Mouse (Mus musculus): ENCODE results near the gene Ppp1r9b.
"Not testable (repeated sequence)": the region's sequence is repeated elsewhere in the genome, so short reads cannot be mapped to it uniquely, and the experiment has no call there.

The Ppp1r9b gene

GRCm38 (mm10) chr11:95000128-95000527 lies 9.3 kb downstream of the Ppp1r9b start:
- no peak for DNase-seq

GRCm38 (mm10) chr11:95000548-95000947 lies 9.7 kb downstream of the Ppp1r9b start:
- peak; percentile 70 to 82 for DNase-seq

GRCm38 (mm10) chr11:95001058-95001457 lies 10.2 kb downstream of the Ppp1r9b start:
- DNase-seq: peak; percentile 71 to 80

- DNase-seq: no peak
These were observed 10.9 kb downstream of the Ppp1r9b start for GRCm38 (mm10) chr11:95001584-95002347.

GRCm38 (mm10) chr11:95002705-95003104 lies 11.9 kb downstream of the Ppp1r9b start:
- DNase-seq: no peak

- DNase-seq: no peak
These were observed 13.5 kb downstream of the Ppp1r9b start for GRCm38 (mm10) chr11:95004136-95004936.

- no peak for DNase-seq
These were observed 14.0 kb downstream of the Ppp1r9b start for GRCm38 (mm10) chr11:95004937-95005198.

- DNase-seq: no peak
These were observed 15.2 kb downstream of the Ppp1r9b start for GRCm38 (mm10) chr11:95006038-95006437.

GRCm38 (mm10) chr11:95006525-95007219 lies 15.8 kb downstream of the Ppp1r9b start:
- DNase-seq: peak; percentile 83 to 92

GRCm38 (mm10) chr11:95007418-95007817 lies 16.6 kb downstream of the Ppp1r9b start:
- no peak for DNase-seq

GRCm38 (mm10) chr11:95008661-95009628 lies 18.1 kb downstream of the Ppp1r9b start:
- DNase-seq: no peak

GRCm38 (mm10) chr11:95009629-95010014 lies 18.8 kb downstream of the Ppp1r9b start, which contains the start of gene Samd14:
TSS of gene Samd14 (plus strand) at chr11:95009879.
- peak; percentile 34 to 73 for DNase-seq

- no peak for DNase-seq
These were observed 19.4 kb downstream of the Ppp1r9b start for GRCm38 (mm10) chr11:95010141-95010739.

GRCm38 (mm10) chr11:95010841-95011403 lies 20.1 kb downstream of the Ppp1r9b start:
- not testable (repeated sequence) for DNase-seq

GRCm38 (mm10) chr11:95011416-95011815 lies 20.6 kb downstream of the Ppp1r9b start:
- DNase-seq: no peak

GRCm38 (mm10) chr11:95012075-95012474 lies 21.2 kb downstream of the Ppp1r9b start:
- no peak for DNase-seq

GRCm38 (mm10) chr11:95012487-95012886 lies 21.7 kb downstream of the Ppp1r9b start:
- no peak for DNase-seq

- no peak for DNase-seq
These were observed 24.6 kb downstream of the Ppp1r9b start for GRCm38 (mm10) chr11:95015484-95015883.

- DNase-seq: no peak
These were observed 31.6 kb downstream of the Ppp1r9b start for GRCm38 (mm10) chr11:95022237-95022992.

GRCm38 (mm10) chr11:95023481-95023880 lies 32.6 kb downstream of the Ppp1r9b start:
- no peak for DNase-seq
